Mouse (Mus musculus): ENCODE results near the gene Mcl1. TPM values are rescaled to one million over a fixed set of nuclear protein-coding genes. Genes with fewer than 3 reads are reported as not detected.
"Not testable (repeated sequence)": the region's sequence is repeated elsewhere in the genome, so short reads cannot be mapped to it uniquely, and the experiment has no call there.

Mcl1 gene
- polyA plus RNA-seq (2014; fragmentation: Nextera tagmentation; extraction: Ambion mirVana) = 54.3 and 57.2 TPM in 2 replicates

- peak; percentile 93 for ATAC-seq (ENCODE audit: insufficient number of reproducible peaks, insufficient read depth, low FRiP score, low read depth)
- H3K27ac ChIP-seq (replicated peaks in 1 of 2; ENCODE audit: control insufficient read depth in 1 of 2, insufficient read depth in 1 of 2, low read depth in 2 of 2, low read length in 2 of 2) = peak within 1 kb of the TSS; percentile 93 to 99
- peak within 1 kb of the TSS; percentile 100 for H3K9ac ChIP-seq (ENCODE audit: low read length)
- H3K36me3 ChIP-seq (ENCODE audit: control insufficient read depth, insufficient read depth, low read length) = peaks cover 35% of the 10 kb centered on the region
- H3K4me1 ChIP-seq (ENCODE audit: control insufficient read depth in 2 of 2, insufficient read depth in 2 of 2, low read length in 2 of 2) = peaks cover 10 to 31% of the 10 kb centered on the region in 2 experiments
- peak within 1 kb of the TSS; percentile 60 to 94 for H3K4me3 ChIP-seq (ENCODE audit: control insufficient read depth in 1 of 2, insufficient read depth in 1 of 2, low read depth in 1 of 2, low read length in 2 of 2)
- H3K27me3 ChIP-seq (ENCODE audit: control insufficient read depth, insufficient read depth, low read length) = no peaks in the 10 kb centered on the region
- no peaks in the 10 kb centered on the region for H3K9me3 ChIP-seq (ENCODE audit: control insufficient read depth, low read length)
- whole genome bisulfite sequencing = under 1% methylated on average over 43 of the region's 43 CpGs
- peak within 1 kb of the TSS; percentile 97 for H3K4me2 ChIP-seq (ENCODE audit: low read length)
Observed at GRCm38 (mm10) chr3:95658236-95658867, at the start of gene Mcl1. Gene Mcl1 (plus strand): TSS chr3:95658788.

GRCm38 (mm10) chr3:95609195-95609594 is 49.4 kb upstream of the Mcl1 start:
- ATAC-seq (ENCODE audit: insufficient number of reproducible peaks, insufficient read depth, low FRiP score, low read depth) = no peak
- H3K27me3 ChIP-seq (ENCODE audit: control insufficient read depth, insufficient read depth, low read length) = no peaks in the 10 kb centered on the region
- peaks cover 0 to 12% of the 10 kb centered on the region in 2 experiments; a peak in 3 of 4 replicates for H3K4me1 ChIP-seq (ENCODE audit: control insufficient read depth in 2 of 2, insufficient read depth in 2 of 2, low read length in 2 of 2)
- no peaks in the 10 kb centered on the region for H3K9me3 ChIP-seq (ENCODE audit: control insufficient read depth, low read length)
- no peak overlapping the region; a peak in 1 of 4 replicates for H3K27ac ChIP-seq (replicated peaks in 1 of 2; ENCODE audit: control insufficient read depth in 1 of 2, insufficient read depth in 1 of 2, low read depth in 2 of 2, low read length in 2 of 2)
- no peak overlapping the region for H3K4me3 ChIP-seq (ENCODE audit: control insufficient read depth in 1 of 2, insufficient read depth in 1 of 2, low read depth in 1 of 2, low read length in 2 of 2)
- H3K36me3 ChIP-seq (ENCODE audit: control insufficient read depth, insufficient read depth, low read length) = peaks cover 39% of the 10 kb centered on the region
- 67% methylated on average over 3 of the region's 3 CpGs for WGBS
- H3K4me2 ChIP-seq (ENCODE audit: low read length) = no peak overlapping the region
- no peak overlapping the region for H3K9ac ChIP-seq (ENCODE audit: low read length)

- Histone ChIP-seq H3K4me2 (ENCODE audit: low read length) (no peak overlapping the region), H3K36me3 (ENCODE audit: control insufficient read depth, insufficient read depth, low read length) (peaks cover 54% of the 10 kb centered on the region), H3K9me3 (ENCODE audit: control insufficient read depth, low read length) (no peaks in the 10 kb centered on the region), H3K27me3 (ENCODE audit: control insufficient read depth, insufficient read depth, low read length) (no peaks in the 10 kb centered on the region), H3K27ac (replicated peaks in 1 of 2; ENCODE audit: control insufficient read depth in 1 of 2, insufficient read depth in 1 of 2, low read depth in 2 of 2, low read length in 2 of 2) (no peak overlapping the region), H3K9ac (ENCODE audit: low read length) (no peak overlapping the region), H3K4me3 (ENCODE audit: control insufficient read depth in 1 of 2, insufficient read depth in 1 of 2, low read depth in 1 of 2, low read length in 2 of 2) (no peak overlapping the region), H3K4me1 (ENCODE audit: control insufficient read depth in 2 of 2, insufficient read depth in 2 of 2, low read length in 2 of 2) (peaks cover 0 to 6% of the 10 kb centered on the region in 2 experiments; a peak in 1 of 4 replicates)
- ATAC-seq (ENCODE audit: insufficient number of reproducible peaks, insufficient read depth, low FRiP score, low read depth) = no peak
- WGBS = 96% methylated on average over 1 of the region's 1 CpGs
Observed at GRCm38 (mm10) chr3:95613996-95614395, 44.6 kb upstream of the Mcl1 start.

GRCm38 (mm10) chr3:95618511-95618910 is 40.1 kb upstream of the Mcl1 start:
- H3K36me3 ChIP-seq (ENCODE audit: control insufficient read depth, insufficient read depth, low read length) = peaks cover 47% of the 10 kb centered on the region
- WGBS = 80% methylated on average over 1 of the region's 1 CpGs
- no peaks in the 10 kb centered on the region for H3K27me3 ChIP-seq (ENCODE audit: control insufficient read depth, insufficient read depth, low read length)

GRCm38 (mm10) chr3:95621241-95621640 is 37.3 kb upstream of the Mcl1 start:
- ATAC-seq (ENCODE audit: insufficient number of reproducible peaks, insufficient read depth, low FRiP score, low read depth) = no peak
- H3K9me3 ChIP-seq (ENCODE audit: control insufficient read depth, low read length) = no peaks in the 10 kb centered on the region

More at GRCm38 (mm10) chr3:95618511-95618910, 40.1 kb upstream of the Mcl1 start:
- H3K4me2 ChIP-seq (ENCODE audit: low read length) = no peak overlapping the region
- no peak overlapping the region for H3K4me3 ChIP-seq (ENCODE audit: control insufficient read depth in 1 of 2, insufficient read depth in 1 of 2, low read depth in 1 of 2, low read length in 2 of 2)
- H3K9ac ChIP-seq (ENCODE audit: low read length) = no peak overlapping the region
- ATAC-seq (ENCODE audit: insufficient number of reproducible peaks, insufficient read depth, low FRiP score, low read depth) = no peak
- no peaks in the 10 kb centered on the region for H3K9me3 ChIP-seq (ENCODE audit: control insufficient read depth, low read length)
- H3K27ac ChIP-seq (replicated peaks in 1 of 2; ENCODE audit: control insufficient read depth in 1 of 2, insufficient read depth in 1 of 2, low read depth in 2 of 2, low read length in 2 of 2) = no peak overlapping the region
- H3K4me1 ChIP-seq (ENCODE audit: control insufficient read depth in 2 of 2, insufficient read depth in 2 of 2, low read length in 2 of 2) = no peaks in the 10 kb centered on the region

GRCm38 (mm10) chr3:95622421-95622820 is 36.2 kb upstream of the Mcl1 start:
- Histone ChIP-seq H3K36me3 (ENCODE audit: control insufficient read depth, insufficient read depth, low read length) (peaks cover 42% of the 10 kb centered on the region), H3K4me1 (ENCODE audit: control insufficient read depth in 2 of 2, insufficient read depth in 2 of 2, low read length in 2 of 2) (peaks cover 0 to 15% of the 10 kb centered on the region in 2 experiments; a peak in 2 of 4 replicates)
- not testable (repeated sequence) for H3K9ac ChIP-seq (ENCODE audit: low read length); ATAC-seq (ENCODE audit: insufficient number of reproducible peaks, insufficient read depth, low FRiP score, low read depth); H3K4me3 ChIP-seq (ENCODE audit: control insufficient read depth in 1 of 2, insufficient read depth in 1 of 2, low read depth in 1 of 2, low read length in 2 of 2); H3K4me2 ChIP-seq (ENCODE audit: low read length); H3K27ac ChIP-seq (replicated peaks in 1 of 2; ENCODE audit: control insufficient read depth in 1 of 2, insufficient read depth in 1 of 2, low read depth in 2 of 2, low read length in 2 of 2); H3K9me3 ChIP-seq (ENCODE audit: control insufficient read depth, low read length); H3K27me3 ChIP-seq (ENCODE audit: control insufficient read depth, insufficient read depth, low read length)
- 91% methylated on average over 19 of the region's 20 CpGs for WGBS

More at GRCm38 (mm10) chr3:95621241-95621640, 37.3 kb upstream of the Mcl1 start:
- Histone ChIP-seq H3K36me3 (ENCODE audit: control insufficient read depth, insufficient read depth, low read length) (peaks cover 42% of the 10 kb centered on the region), H3K4me2 (ENCODE audit: low read length) (no peak overlapping the region), H3K4me1 (ENCODE audit: control insufficient read depth in 2 of 2, insufficient read depth in 2 of 2, low read length in 2 of 2) (peaks cover 0 to 10% of the 10 kb centered on the region in 2 experiments; a peak in 2 of 4 replicates), H3K27me3 (ENCODE audit: control insufficient read depth, insufficient read depth, low read length) (no peaks in the 10 kb centered on the region), H3K27ac (replicated peaks in 1 of 2; ENCODE audit: control insufficient read depth in 1 of 2, insufficient read depth in 1 of 2, low read depth in 2 of 2, low read length in 2 of 2) (no peak overlapping the region), H3K4me3 (ENCODE audit: control insufficient read depth in 1 of 2, insufficient read depth in 1 of 2, low read depth in 1 of 2, low read length in 2 of 2) (no peak overlapping the region), H3K9ac (ENCODE audit: low read length) (no peak overlapping the region)
- 67% methylated on average over 1 of the region's 1 CpGs for WGBS

GRCm38 (mm10) chr3:95623551-95623950 is 35.0 kb upstream of the Mcl1 start:
- Histone ChIP-seq H3K27me3 (ENCODE audit: control insufficient read depth, insufficient read depth, low read length) (no peaks in the 10 kb centered on the region), H3K9me3 (ENCODE audit: control insufficient read depth, low read length) (no peaks in the 10 kb centered on the region), H3K36me3 (ENCODE audit: control insufficient read depth, insufficient read depth, low read length) (peaks cover 42% of the 10 kb centered on the region), H3K27ac (replicated peaks in 1 of 2; ENCODE audit: control insufficient read depth in 1 of 2, insufficient read depth in 1 of 2, low read depth in 2 of 2, low read length in 2 of 2) (no peak overlapping the region), H3K4me2 (ENCODE audit: low read length) (no peak overlapping the region), H3K4me3 (ENCODE audit: control insufficient read depth in 1 of 2, insufficient read depth in 1 of 2, low read depth in 1 of 2, low read length in 2 of 2) (no peak overlapping the region), H3K4me1 (ENCODE audit: control insufficient read depth in 2 of 2, insufficient read depth in 2 of 2, low read length in 2 of 2) (peaks cover 0 to 15% of the 10 kb centered on the region in 2 experiments; a peak in 2 of 4 replicates), H3K9ac (ENCODE audit: low read length) (no peak overlapping the region)
- WGBS = 59% methylated on average over 2 of the region's 2 CpGs
- ATAC-seq (ENCODE audit: insufficient number of reproducible peaks, insufficient read depth, low FRiP score, low read depth) = no peak
